Mouse (Mus musculus) heart, postnatal 14 days (tissue): ENCODE measurements around the gene 1700020N01Rik. TPM values are rescaled to one million over a fixed set of nuclear protein-coding genes. Genes with fewer than 3 reads are reported as not detected.

ENCODE experiments used
- DNase-seq, 2 experiments: peaks; one replicate each; pipeline ENCODE4 v3.0.0; 2021 to 2022
- intact Hi-C: fragments of 180-260 bp; cut with DNase I; formaldehyde crosslinking; loops from one replicate; pipeline ENCODE4 v1.15.1; 2025
- total RNA-seq, 2 experiments: library from RNA; stranded (reverse); gene quantifications; 2 replicates each; pipeline ENCODE4 v1.2.3; 2021

The 1700020N01Rik gene
- total RNA-seq, 2 experiments from 2014 or later = not detected

GRCm38 (mm10) chr10:21652426-21653345, 59.7 kb downstream of the 1700020N01Rik start:
- intact Hi-C loops = no loop called here
- DNase-seq = no peak

GRCm38 (mm10) chr10:21653469-21653868, 60.5 kb downstream of the 1700020N01Rik start:
- DNase-seq = no peak
- intact Hi-C loops = no loop called here

GRCm38 (mm10) chr10:21659576-21660246, 66.8 kb downstream of the 1700020N01Rik start:
- intact Hi-C loops = no loop called here
- DNase-seq = no peak

GRCm38 (mm10) chr10:21668976-21669375, 76.0 kb downstream of the 1700020N01Rik start:
- DNase-seq = peak; percentile 38 to 44
- intact Hi-C loops = loop anchor here (2.0 kb wide), 1 partner anchor 38 kb away; no protein-coding TSS in a partner anchor

- intact Hi-C loops = loop anchor here (2.0 to 10.0 kb wide), 2 partner anchors 39 to 205 kb away; no protein-coding TSS in a partner anchor
- no peak for DNase-seq
Measured at GRCm38 (mm10) chr10:21669750-21670161, 76.8 kb downstream of the 1700020N01Rik start.

- intact Hi-C loops = loop anchor here (10.0 kb wide), 1 partner anchor 205 kb away; no protein-coding TSS in a partner anchor
- no peak for DNase-seq
Measured at GRCm38 (mm10) chr10:21670168-21670567, 77.2 kb downstream of the 1700020N01Rik start.

Other genes with a start within 250 kb of the 1700020N01Rik start
- not detected for gene Aldh8a1, start 215.9 kb upstream of the 1700020N01Rik start, total RNA-seq